Mouse (Mus musculus): ENCODE measurements at regions not wholly inside any gene's neighbourhood (a gene's known extent, or its start where the extent isn't known, plus 50 kb on each side); places are given as distances from the start of the nearest gene placed in this dataset.

DNA sequence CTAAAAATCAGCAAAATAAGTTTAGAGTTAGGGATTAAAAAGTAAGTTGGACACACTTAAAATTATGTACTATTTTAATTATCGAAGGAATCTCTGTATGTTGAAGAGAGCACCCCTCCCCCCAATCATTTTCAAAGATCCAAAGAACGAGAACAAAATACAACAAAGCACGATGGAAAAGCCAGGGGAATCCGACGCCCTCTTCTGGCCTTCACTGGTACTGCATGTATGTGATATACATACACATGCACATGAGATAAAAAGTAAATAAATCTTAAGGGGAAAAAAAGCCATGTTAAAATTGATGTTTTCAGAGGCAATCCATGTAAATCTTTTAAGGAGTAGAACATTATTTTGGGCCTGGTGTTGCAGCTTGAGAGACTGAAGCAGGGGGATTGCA is 155.9 kb upstream of the Zfp507 start:
- DNase-seq (ENCODE audit: low spot score) = no peak

DNA sequence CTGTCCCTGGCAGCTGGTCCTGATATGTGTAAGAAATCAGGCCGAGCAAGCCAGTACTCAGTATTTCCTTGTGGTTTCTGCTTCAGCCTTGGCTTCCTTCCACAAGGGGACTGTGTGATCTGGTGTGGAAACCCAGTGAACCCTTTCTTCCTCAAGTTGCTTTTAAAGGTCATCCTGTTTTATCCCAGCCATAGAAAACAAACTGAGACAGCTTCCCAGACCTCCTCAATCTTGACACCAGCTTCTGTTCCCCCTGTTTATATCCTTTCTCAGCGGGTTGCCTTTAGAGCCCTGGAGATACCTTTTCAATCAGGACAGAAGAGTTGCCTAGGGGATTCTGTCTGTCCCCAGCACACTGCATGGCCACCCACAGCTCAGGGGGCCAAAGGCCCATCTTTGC is 155.2 kb upstream of the Zfp507 start:
- no peak for DNase-seq (ENCODE audit: low spot score)

DNA sequence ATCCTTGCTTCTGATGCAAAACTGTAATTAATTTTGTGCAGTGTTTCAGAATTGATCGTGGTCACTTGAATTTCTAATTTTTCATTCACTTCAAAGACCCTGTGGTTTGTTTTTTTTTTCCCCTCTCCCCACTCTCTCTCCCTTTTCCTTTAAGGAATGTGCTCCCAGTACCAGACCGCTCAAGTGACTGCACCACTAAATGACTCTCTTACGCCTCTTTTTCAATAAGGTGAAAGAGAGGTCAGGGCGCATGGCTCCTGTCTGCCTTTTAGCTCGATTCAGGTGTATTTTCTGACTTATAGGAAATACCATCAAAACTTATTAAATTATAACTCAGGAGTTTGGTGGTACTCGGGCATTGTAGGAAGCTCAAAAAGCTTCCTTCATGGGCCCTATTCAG is 146.0 kb upstream of the Zfp507 start:
- DNase-seq (ENCODE audit: low spot score) = no peak

DNA sequence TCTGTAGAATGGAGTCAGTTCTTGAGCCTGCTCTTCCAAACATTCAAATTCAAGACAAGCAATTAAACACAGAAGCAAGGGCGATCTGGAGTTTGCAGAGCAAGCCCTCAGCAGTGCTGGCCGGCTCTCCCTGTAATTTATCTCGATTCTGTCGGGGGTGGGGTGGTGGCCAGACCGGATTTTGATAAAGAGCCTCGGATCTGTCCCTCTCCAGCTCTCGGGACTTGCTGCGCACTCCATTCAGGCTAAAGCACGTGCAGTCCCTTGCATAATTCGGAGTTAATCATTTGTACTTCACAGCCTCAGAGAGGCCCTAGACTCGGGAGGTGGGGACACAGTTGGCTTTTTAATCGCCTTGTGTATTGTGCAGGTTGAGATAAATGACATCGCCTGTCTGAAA is 145.6 kb upstream of the Zfp507 start:
- DNase-seq (ENCODE audit: low spot score) = no peak

DNA sequence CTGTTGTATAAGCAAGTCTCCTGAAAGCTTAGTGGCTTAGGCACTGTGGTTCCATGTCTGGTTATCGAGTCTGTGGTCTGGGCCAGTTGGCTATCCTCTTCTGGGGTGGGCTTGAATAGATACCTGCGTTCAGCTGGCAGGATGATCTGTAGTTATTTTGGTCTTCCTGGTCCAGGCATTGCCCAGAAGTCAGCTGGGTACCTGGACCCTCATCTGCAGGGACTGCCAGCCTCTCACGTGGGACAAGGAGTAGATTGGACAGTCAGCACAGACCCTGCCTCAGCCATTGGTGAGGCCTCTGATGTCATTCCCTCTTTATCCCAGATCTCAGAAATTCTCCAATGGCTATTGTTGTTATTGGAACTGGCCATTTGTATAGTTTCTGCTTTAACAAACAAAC is 138.3 kb upstream of the Zfp507 start:
- DNase-seq (ENCODE audit: low spot score) = no peak

DNA sequence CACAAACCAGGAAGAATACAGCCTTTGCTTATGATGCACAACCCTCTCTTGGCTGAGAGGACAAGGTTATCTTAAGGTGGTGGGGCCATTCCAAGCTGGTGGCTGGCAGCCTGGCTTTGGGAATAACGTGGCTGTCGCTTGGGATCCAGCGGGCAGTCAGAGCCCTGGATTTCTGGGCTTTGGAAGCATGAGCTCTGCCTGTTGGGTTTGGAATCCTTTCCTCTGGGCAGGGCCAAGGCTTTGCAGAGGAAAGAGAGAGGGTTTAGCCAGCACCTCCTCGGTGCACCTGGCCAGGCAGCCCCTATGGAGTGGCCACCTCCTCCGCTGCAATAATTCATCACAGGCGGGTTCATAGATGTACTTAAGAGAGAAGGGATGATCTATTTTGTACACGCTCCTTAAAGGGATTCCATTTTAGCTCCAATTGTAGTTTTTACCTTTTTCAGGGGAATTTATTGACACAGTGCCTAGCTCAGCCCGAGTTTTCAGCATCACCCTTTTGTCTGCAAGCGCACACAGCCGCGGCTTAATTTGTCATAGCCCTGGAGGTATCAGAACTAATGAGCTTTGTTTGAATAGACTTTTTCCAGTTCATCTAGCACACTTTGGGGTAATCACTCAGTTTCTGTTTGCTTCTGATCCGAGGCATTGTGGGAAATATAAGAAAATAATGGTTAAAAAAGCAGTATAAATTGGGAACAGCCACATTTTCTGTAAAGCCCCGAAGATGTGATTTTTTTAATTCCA is 135.5 kb upstream of the Zfp507 start:
- no peak for DNase-seq (ENCODE audit: low spot score)

DNA sequence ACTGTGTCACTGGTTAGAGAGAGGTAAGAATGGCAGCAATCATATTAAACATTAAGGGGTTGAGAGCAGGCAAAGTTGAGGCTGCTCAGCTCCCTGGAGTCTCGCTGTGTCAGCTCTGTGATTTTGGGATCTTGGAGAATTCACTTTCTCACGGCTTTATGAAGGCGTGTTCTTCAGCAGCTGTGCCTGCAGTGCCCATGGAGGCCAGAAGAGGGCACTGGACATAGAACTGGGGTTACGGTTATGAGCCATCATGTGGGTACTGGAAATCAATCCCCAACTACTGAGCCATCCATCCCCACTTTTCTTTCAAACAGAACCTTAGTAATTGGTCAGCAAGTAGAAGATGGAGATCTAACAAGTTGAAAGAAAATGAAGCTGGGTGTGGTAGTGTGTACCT is 123.9 kb upstream of the Zfp507 start:
- DNase-seq (ENCODE audit: low spot score) = no peak

DNA sequence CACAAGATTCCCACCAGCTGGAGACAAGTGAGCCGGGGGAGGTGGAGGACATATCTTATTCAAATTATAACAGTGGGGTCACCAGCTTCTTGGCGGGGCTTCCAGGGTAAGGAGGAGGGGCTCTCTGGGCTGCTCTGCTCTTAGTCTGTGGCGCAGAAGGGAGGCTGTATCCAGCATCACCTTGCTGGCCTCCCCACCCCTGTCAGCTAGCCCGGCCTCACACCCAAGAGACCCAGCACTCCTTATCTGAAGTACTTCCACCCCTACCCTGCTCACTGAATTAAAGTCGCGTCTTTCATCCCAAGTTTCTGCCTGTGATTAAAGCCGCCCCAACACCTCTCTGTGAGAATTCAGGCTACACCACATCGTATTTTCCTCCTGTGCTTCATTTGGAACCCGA is 119.8 kb upstream of the Zfp507 start:
- DNase-seq (ENCODE audit: low spot score) = no peak

DNA sequence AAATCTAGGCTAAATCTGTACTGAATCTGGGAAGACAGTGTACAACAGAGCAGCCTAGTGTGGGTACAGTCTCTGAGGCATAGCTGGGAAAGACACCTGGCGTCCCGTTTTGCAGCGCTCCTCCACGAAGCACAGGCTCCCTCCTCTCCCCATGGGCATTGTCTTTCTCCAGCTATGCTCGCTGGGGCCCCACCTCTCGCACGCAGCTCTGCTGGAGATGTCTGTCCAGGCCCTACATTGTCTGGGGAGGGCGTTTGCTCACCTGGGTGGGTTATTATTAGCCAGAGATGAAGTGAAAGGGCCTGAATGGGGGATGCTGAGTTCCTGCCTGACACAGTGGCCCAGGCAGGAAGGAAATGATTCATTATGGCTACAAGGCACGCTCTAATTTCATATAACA is 118.1 kb upstream of the Zfp507 start:
- DNase-seq (ENCODE audit: low spot score) = no peak

DNA sequence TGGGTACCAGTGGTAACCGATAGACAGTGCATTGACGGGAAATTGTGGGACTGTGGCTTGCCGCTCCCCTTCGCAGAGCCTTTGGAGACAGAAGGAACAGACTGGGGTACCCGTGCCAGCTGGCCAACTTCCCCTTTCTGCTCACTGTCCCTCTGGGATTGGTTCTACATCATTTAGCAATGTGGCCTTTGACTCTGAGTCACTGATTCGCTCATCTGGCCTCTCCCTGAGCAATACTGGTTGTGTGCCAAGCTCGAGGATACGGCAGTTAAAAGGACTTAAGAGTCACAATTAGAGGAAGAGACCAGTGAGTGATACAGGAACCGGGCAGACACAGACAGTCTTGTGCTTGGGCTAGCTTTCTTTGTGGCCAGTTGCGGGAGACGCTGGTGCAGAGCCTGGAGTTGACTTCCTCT is 117.4 kb upstream of the Zfp507 start:
- DNase-seq (ENCODE audit: low spot score) = no peak

DNA sequence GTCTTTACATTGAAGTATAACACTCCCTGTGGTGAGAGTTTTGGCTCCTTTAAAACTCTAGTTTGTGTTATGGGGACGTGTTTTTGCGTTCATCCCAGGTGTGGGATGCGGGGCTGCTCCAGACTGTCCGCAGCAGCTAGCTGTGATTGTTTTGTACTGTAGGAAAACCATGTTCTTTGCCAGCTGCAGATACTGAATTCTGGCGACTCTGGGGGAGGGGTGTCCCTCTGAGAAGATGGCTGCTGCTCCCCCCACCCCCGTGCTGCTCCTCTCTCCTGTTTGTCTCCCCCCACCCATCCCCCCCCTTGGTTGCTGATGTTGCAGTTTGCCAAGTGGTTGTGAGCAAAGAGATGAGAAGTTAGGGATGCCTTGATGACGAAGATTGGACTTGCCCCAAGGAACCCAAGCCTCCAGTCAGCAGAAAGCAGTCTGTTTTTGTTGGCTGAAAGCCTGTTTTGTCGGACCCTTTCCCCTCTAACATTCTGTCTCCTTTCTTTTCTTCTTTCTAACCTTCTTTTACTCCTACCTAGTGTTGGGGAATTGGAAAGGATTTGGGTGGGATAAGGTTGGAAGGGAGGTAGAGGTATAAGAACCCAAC is 107.4 kb upstream of the Zfp507 start:
- no peak for DNase-seq (ENCODE audit: low spot score)

DNA sequence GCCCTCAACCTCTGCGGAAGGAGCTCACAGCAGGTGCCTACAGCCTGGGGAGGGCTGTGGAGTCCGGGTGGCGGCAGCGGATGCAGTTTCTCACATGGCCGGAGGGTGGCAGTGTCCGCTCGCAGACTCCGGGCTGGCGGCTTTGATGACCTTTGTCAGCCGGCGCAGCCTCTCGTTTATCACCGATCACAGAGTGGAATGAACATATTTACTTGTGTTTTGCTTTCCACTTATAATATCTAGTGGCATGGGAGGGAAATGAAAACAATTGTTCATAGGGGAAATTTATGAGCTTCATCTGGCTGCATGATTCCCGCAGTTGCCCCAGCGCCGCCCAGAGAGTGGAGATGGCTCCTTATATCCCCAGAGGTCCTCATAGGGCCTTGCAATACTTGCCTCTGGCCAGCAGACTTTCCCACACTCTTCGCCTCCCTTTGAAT is 99.2 kb upstream of the Zfp507 start:
- no peak for DNase-seq (ENCODE audit: low spot score)

DNA sequence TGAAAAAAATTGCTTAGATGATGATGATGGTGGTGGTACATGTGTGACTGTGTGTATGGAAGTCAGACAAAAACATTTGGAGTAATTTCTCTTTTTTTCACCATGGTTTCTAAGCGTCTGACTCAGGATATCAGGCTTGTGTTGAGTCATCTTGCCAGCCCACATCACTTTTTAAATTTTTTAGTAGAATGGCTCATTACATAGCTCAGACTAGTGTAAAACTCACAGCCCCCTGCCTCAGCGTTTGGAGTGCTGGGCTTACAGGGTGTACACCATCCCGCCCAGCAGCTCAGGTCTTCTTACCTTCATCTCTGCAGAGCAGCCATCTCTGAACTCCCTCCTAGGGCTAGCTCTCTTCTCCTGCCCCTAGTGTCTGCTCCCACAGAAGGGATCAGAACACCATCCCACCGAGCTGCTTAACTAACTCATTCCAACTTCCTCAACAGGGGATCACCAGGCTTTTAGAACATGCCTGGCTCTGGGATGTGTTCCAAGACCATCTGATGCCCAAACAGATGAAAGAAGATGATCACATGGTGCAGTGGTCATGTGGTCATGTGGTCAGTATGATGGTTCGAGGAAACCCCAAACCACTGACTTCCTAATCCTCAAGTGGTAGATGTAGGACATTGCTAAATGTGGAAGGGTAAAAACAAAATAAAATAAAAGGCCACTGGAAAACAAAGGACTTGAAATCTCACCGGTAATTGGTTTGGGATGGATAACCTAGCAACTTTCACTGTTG is 96.1 kb upstream of the Zfp507 start:
- no peak for DNase-seq (ENCODE audit: low spot score)

DNA sequence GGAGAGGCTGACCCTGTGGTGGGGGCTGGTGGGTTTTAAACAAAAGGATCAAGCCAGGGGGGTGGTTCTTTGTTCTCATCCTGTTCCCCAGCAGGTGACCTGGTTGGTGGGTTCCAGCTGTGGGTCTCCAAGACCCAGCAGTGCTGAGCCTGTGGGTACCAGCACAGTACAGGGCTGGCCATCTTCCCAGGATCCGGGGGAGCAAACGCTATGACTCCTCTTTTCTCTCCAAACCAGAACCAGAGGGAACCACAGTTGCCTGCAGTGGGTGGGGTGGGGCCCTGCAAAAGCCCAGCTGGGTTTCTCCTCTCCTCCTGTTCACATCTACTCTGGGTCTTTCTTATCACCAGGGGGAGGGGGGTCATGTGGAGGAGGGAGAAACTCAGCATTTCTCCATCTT is 90.5 kb upstream of the Zfp507 start:
- no peak for DNase-seq (ENCODE audit: low spot score)

DNA sequence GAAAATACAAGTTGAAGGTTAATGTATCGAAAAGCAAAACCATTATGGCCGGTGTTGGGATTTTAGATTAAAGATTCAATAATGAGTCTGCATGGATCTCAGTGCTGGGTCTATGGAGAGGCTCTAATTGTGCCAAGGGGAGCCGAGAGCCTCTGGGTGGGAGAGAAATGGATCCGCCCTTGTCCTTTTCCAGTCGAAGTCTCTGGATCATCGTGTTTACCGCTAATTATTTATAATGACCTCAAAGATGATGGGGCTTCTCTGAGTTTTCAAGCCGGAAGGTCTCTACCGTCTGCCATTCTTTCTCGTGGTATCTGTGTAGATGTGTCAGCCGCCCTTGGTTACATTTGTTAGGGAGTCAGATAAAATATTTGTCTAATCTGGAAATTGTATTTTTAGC is 83.2 kb upstream of the Zfp507 start:
- no peak for DNase-seq (ENCODE audit: low spot score)

DNA sequence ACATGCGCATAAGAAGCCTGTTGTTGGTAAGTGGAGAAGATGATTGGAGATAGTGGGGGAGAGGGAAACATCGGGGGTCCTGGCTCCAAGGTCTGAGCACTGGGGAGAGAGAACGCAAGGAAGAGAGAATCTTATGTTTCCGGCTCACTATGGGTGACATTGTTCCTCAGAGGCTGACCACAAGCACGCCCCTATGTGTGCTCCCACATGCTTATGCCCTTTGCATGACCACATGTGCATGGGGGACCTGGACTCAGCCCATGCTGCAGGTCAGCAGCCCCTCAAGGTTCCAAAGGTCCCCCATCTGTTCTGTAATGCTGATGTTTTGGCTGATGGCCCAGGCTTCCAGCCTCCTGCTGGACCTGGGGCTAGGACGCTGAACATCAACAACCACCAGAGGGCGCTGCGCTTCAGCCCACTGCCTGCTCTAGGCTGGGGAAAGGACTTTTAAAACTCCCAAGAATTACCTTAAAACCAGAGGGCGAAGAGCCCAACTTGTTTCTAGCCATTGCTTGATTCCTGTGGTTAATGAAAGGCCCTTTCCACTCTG is 77.0 kb upstream of the Zfp507 start:
- DNase-seq (ENCODE audit: low spot score) = peak; percentile 14

DNA sequence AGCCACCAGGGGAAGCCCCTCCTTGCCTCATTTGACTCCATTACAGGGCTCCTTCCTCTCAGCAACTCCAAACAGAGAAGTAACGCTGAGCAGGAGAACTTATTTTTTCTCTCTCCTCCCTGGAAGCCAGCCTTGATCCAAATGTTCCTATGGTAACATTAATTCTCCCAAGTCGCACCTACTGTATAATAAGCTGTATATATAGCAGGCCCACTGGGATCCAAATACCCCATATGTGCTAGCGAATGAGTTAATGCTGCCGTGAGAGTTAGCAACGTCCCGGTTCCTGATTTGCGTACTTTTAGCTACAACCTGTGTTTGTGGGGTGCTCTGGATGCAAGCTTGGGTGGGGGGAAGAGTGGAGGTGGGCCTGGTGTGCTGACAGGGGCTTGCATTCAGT is 75.4 kb upstream of the Zfp507 start:
- DNase-seq (ENCODE audit: low spot score) = no peak

DNA sequence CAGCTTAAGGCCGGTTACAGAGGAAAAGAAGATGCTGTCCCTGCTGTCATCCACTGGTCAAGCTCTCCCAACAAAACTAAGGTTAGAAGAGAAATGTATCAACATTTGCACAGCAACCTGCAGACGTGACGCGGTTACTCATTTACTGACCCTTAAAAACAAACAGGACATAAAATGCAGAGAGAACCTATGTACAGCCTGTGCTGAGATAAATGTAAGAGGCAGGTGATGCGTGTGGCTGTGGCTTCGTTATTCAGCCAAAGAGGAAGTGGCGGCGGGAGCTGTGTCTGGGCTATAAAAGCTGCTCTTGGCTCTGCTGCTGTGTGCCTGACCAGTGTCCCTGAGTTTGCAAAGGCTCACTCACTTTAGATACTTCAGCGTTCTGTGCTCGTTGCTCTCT is 58.2 kb upstream of the Zfp507 start:
- no peak for DNase-seq (ENCODE audit: low spot score)

DNA sequence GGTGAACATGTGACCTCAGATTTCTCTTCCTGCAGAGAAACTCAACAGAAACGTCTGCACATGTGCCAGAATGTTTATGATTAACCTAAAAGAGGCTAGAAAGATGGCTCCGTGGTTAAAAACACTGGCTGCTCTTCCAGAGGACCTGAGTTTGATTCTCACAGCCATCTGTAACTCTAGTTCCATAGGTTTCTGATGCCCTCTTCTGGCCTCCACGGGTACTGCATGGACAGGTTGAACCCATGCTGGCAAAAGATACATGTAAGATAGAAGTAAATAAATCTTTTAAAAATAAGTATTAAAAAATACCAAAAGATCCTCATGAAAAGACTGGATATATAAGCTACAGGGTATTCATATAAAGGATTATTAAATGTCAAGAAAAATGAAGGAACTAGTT is 56.8 kb upstream of the Zfp507 start:
- DNase-seq (ENCODE audit: low spot score) = no peak

DNA sequence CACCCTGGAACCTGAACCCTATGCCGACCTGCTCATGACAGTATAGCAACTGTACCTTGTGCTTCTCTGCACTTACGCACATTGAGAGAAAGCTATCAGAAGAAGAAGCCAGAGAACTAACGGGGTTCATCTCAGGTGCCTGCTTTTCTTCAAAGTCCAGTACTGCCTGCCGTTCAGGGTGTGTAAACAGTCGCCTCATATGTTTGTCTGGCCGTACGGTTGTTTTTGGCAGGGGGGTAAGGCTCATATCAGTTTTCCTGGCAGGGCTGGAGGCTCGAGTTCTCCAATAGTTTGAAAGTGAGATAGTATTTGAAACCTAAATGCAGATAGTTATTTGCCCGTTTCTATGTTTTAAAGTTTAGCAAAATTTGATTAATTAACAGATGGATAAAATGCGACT is 54.9 kb upstream of the Zfp507 start:
- no peak for DNase-seq (ENCODE audit: low spot score)
